Mouse (Mus musculus): ENCODE measurements around the gene Dpp9. TPM values are rescaled to one million over a fixed set of nuclear protein-coding genes. Genes with fewer than 3 reads are reported as not detected.

Dpp9 gene
- polyA plus RNA-seq, 1 experiment: 51.8 TPM

GRCm38 (mm10) chr17:56165671-56166070 lies 53.0 kb downstream of the Dpp9 start:
- Histone ChIP-seq H3K4me3 (ENCODE audit: insufficient read depth, poor library complexity, severe bottlenecking) (no peak overlapping the region), H3K27me3 (ENCODE audit: control insufficient read depth, insufficient read depth, insufficient read length) (no peaks in the 10 kb centered on the region), H3K79me3 (ENCODE audit: low read depth) (no peaks in the 10 kb centered on the region), H3K79me2 (ENCODE audit: control insufficient read depth, insufficient read depth) (no peaks in the 10 kb centered on the region), H3K36me3 (ENCODE audit: control insufficient read depth, insufficient read depth) (no peaks in the 10 kb centered on the region), H3ac (ENCODE audit: control insufficient read depth, insufficient read length, low read depth) (no peak overlapping the region)
- TF ChIP-seq FOSL1 (IDR thresholded peaks at IDR 0.05; ENCODE audit: insufficient read depth, low read length, poor library complexity, severe bottlenecking) (no peak), USF1 (IDR thresholded peaks at IDR 0.05; ENCODE audit: low read depth) (no peak), CTCF (IDR thresholded peaks at IDR 0.05; ENCODE audit: control insufficient read depth, insufficient read depth, insufficient read length) (no peak), MAX (IDR thresholded peaks at IDR 0.05) (no peak)

DNA sequence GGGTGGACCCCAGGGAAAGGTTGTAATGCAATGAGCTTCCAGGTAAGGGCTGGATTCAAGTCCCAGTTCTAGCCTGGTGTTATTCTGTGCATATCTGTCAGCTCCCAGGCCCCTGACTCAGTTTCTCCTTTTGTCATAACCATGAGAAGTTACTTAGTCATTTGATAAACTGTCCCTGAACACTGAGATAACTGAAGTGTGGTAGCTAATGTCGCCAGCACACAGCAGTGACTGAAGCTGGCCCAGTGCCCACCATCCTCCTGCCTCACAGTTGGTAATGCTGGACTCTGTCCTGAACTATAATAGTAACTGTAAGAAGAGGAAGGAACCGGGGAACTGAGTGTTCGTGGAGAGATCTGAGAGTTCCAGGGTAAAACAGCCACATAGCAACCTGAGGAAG lies 54.2 kb downstream of the Dpp9 start:
- Histone ChIP-seq H3ac (ENCODE audit: control insufficient read depth, insufficient read length, low read depth) (no peak overlapping the region), H3K79me2 (ENCODE audit: control insufficient read depth, insufficient read depth) (no peaks in the 10 kb centered on the region), H3K4me3 (ENCODE audit: insufficient read depth, poor library complexity, severe bottlenecking) (no peak overlapping the region), H3K36me3 (ENCODE audit: control insufficient read depth, insufficient read depth) (no peaks in the 10 kb centered on the region), H3K79me3 (ENCODE audit: low read depth) (no peaks in the 10 kb centered on the region), H3K27me3 (ENCODE audit: control insufficient read depth, insufficient read depth, insufficient read length) (no peaks in the 10 kb centered on the region)
- TF ChIP-seq CEBPB (IDR thresholded peaks at IDR 0.05; ENCODE audit: low read depth): no peak
- TF ChIP-seq MYOG (IDR thresholded peaks at IDR 0.05; ENCODE audit: control insufficient read depth, extremely low read depth, insufficient read length): no peak
- TF ChIP-seq MAX (IDR thresholded peaks at IDR 0.05): no peak
- TF ChIP-seq MYOD1 (IDR thresholded peaks at IDR 0.05; ENCODE audit: control insufficient read depth, insufficient read length, low read depth): no peak
- no peak for TF ChIP-seq CTCF (IDR thresholded peaks at IDR 0.05; ENCODE audit: control insufficient read depth, insufficient read depth, insufficient read length)
- no peak for TF ChIP-seq FOSL1 (IDR thresholded peaks at IDR 0.05; ENCODE audit: insufficient read depth, low read length, poor library complexity, severe bottlenecking)
- TF ChIP-seq USF1 (IDR thresholded peaks at IDR 0.05; ENCODE audit: low read depth): no peak

DNA sequence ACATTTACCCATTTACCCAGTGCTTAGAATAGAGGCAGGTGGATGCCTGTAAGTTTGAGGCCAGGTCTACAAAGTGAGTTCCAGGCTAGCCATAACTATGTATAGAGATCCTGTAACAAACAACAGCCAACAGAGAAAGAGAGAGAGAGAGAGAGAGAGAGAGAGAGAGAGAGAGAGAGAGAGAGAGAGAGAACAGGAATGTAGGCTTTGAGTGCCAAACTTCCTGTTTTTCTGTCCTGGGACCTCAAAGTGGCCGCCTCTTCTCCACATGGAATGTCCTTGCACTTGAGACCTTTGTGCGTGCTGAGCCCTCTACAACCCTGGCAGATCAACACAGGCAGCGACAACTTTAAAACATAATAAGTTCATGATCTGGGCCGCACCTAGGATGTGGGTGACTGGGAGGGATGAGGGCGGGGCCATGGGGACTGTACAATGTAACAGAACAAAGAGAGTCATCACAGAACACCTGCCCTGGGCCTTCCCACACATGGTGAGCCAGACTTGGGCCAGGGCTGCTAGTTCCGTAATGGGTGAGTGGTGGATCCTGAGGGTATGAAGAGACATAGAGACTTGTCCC lies 55.1 kb downstream of the Dpp9 start:
- Histone ChIP-seq H3ac (ENCODE audit: control insufficient read depth, insufficient read length, low read depth) (no peak overlapping the region), H3K79me2 (ENCODE audit: control insufficient read depth, insufficient read depth) (no peaks in the 10 kb centered on the region), H3K79me3 (ENCODE audit: low read depth) (no peaks in the 10 kb centered on the region), H3K36me3 (ENCODE audit: control insufficient read depth, insufficient read depth) (no peaks in the 10 kb centered on the region), H3K27me3 (ENCODE audit: control insufficient read depth, insufficient read depth, insufficient read length) (no peaks in the 10 kb centered on the region), H3K4me3 (ENCODE audit: insufficient read depth, poor library complexity, severe bottlenecking) (no peak overlapping the region)
- no peak for TF ChIP-seq USF1 (IDR thresholded peaks at IDR 0.05; ENCODE audit: low read depth)
- TF ChIP-seq MYOG (IDR thresholded peaks at IDR 0.05; ENCODE audit: control insufficient read depth, extremely low read depth, insufficient read length): no peak
- no peak for TF ChIP-seq MYOD1 (IDR thresholded peaks at IDR 0.05; ENCODE audit: control insufficient read depth, insufficient read length, low read depth)
- TF ChIP-seq MAX (IDR thresholded peaks at IDR 0.05): no peak
- TF ChIP-seq CEBPB (IDR thresholded peaks at IDR 0.05; ENCODE audit: low read depth): no peak
- no peak for TF ChIP-seq FOSL1 (IDR thresholded peaks at IDR 0.05; ENCODE audit: insufficient read depth, low read length, poor library complexity, severe bottlenecking)
- TF ChIP-seq CTCF (IDR thresholded peaks at IDR 0.05; ENCODE audit: control insufficient read depth, insufficient read depth, insufficient read length): no peak

- no peaks in the 10 kb centered on the region for H3K79me3 ChIP-seq (ENCODE audit: low read depth)
Observed at GRCm38 (mm10) chr17:56162231-56162774, 56.4 kb downstream of the Dpp9 start, which contains the start of gene Tnfaip8l1. TSS of gene Tnfaip8l1 (plus strand) at chr17:56162477.

DNA sequence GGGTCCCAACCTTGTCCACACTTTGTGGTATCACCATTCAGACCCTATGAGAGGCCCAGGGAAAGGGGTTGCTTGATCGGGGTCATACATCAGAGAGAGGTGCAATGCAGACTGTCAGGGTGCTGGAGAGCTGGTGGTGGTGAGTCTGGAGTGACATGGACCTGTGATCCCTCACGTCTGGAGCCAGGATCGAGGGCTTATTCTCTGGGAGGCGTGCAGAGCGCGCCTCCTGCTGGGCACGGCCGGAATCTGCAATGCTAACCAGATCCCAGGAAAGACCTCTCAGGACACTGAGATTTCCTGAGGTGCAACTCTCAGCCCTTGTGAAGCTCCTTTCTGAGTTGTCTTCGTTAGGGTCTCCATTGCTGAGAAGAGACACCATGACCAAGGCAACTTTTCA lies 59.0 kb downstream of the Dpp9 start:
- Histone ChIP-seq H3K36me3 (ENCODE audit: control insufficient read depth, insufficient read depth) (no peaks in the 10 kb centered on the region), H3K79me2 (ENCODE audit: control insufficient read depth, insufficient read depth) (no peaks in the 10 kb centered on the region), H3K4me3 (ENCODE audit: insufficient read depth, poor library complexity, severe bottlenecking) (no peak overlapping the region), H3ac (ENCODE audit: control insufficient read depth, insufficient read length, low read depth) (no peak overlapping the region), H3K79me3 (ENCODE audit: low read depth) (no peaks in the 10 kb centered on the region), H3K27me3 (ENCODE audit: control insufficient read depth, insufficient read depth, insufficient read length) (peaks cover 37% of the 10 kb centered on the region)
- peak; percentile 86 for TF ChIP-seq CTCF (IDR thresholded peaks at IDR 0.05; ENCODE audit: control insufficient read depth, insufficient read depth, insufficient read length)
- TF ChIP-seq MAX (IDR thresholded peaks at IDR 0.05): no peak
- no peak for TF ChIP-seq MYOG (IDR thresholded peaks at IDR 0.05; ENCODE audit: control insufficient read depth, extremely low read depth, insufficient read length)
- no peak for TF ChIP-seq MYOD1 (IDR thresholded peaks at IDR 0.05; ENCODE audit: control insufficient read depth, insufficient read length, low read depth)
- TF ChIP-seq CEBPB (IDR thresholded peaks at IDR 0.05; ENCODE audit: low read depth): no peak

More at GRCm38 (mm10) chr17:56162231-56162774, 56.4 kb downstream of the Dpp9 start, which contains the start of gene Tnfaip8l1:
- Histone ChIP-seq H3K27me3 (ENCODE audit: control insufficient read depth, insufficient read depth, insufficient read length) (peaks cover 11% of the 10 kb centered on the region), H3K79me2 (ENCODE audit: control insufficient read depth, insufficient read depth) (no peaks in the 10 kb centered on the region), H3K4me3 (ENCODE audit: insufficient read depth, poor library complexity, severe bottlenecking) (peak within 1 kb of the TSS; percentile 18), H3K36me3 (ENCODE audit: control insufficient read depth, insufficient read depth) (no peaks in the 10 kb centered on the region), H3ac (ENCODE audit: control insufficient read depth, insufficient read length, low read depth) (peak within 1 kb of the TSS; percentile 57)
- TF ChIP-seq MYOG (IDR thresholded peaks at IDR 0.05; ENCODE audit: control insufficient read depth, extremely low read depth, insufficient read length) (no peak), CTCF (IDR thresholded peaks at IDR 0.05; ENCODE audit: control insufficient read depth, insufficient read depth, insufficient read length) (no peak), MAX (IDR thresholded peaks at IDR 0.05) (no peak), MYOD1 (IDR thresholded peaks at IDR 0.05; ENCODE audit: control insufficient read depth, insufficient read length, low read depth) (no peak), CEBPB (IDR thresholded peaks at IDR 0.05; ENCODE audit: low read depth) (no peak), USF1 (IDR thresholded peaks at IDR 0.05; ENCODE audit: low read depth) (no peak), FOSL1 (IDR thresholded peaks at IDR 0.05; ENCODE audit: insufficient read depth, low read length, poor library complexity, severe bottlenecking) (no peak)

Measured in C2C12 (cell line).